Mouse (Mus musculus) adrenal gland, adult 18-20 months (tissue): Measurements from ENCODE around the gene Olfr560. TPM values are rescaled to one million over a fixed set of nuclear protein-coding genes. Genes with fewer than 3 reads are reported as not detected.

Experiments
- DNase-seq, 2 experiments: peaks; one replicate each; pipeline ENCODE4 v3.0.0; 2021 to 2022; ENCODE audit warnings: low spot score in 2 of 2
- long read RNA-seq, 2 experiments: library from polyadenylated mRNA; stranded (forward); transcript quantifications; one replicate each; pipeline ENCODE4 v2.0.0; 2021
- total RNA-seq, 2 experiments: library from RNA; stranded (reverse); gene quantifications; 1 replicate in 1 of 2; 2 replicates in 1 of 2; pipeline ENCODE4 v1.2.3; 2021

Olfr560 gene
- total RNA-seq: not detected
- long read RNA-seq, experiment 1: 0 reads
- long read RNA-seq, experiment 2: 0 reads

GRCm38 (mm10) chr7:102759266-102759665 is at the start of gene Olfr560, which contains the start of gene Olfr78:
Gene Olfr560, minus strand, starts transcription at chr7:102759366.
Gene Olfr78, minus strand, starts transcription at chr7:102759471.
- no peak for DNase-seq

- no peak for DNase-seq
Observed at GRCm38 (mm10) chr7:102803180-102803579, 44.0 kb upstream of the Olfr560 start, which contains the start of gene Olfr564. Gene Olfr564, plus strand, starts transcription at chr7:102803480.

DNA sequence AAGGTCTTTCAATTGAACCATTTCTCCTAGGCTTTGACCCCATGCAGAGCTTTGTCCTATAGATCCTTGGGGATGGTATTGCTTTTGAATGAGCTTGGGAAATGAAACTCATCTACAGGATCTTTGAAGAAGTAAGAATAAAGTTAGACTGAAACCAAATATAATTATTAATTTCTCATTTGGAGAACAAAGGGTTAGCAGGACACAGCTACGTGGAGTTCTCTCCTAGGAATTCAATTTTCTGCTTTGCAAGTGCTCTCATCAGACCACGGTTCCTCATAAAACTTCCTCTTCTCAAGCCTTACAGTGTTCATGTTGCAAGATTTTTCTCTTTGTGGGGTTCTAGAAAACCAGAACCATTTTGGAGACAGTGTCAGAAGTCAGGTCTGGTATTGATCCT is 11.8 kb upstream of the Olfr560 start, which contains the start of gene Olfr561:
Olfr561 (plus strand) TSS at position 301 of the 400 bp plus-strand sequence.
- no peak for DNase-seq

DNA sequence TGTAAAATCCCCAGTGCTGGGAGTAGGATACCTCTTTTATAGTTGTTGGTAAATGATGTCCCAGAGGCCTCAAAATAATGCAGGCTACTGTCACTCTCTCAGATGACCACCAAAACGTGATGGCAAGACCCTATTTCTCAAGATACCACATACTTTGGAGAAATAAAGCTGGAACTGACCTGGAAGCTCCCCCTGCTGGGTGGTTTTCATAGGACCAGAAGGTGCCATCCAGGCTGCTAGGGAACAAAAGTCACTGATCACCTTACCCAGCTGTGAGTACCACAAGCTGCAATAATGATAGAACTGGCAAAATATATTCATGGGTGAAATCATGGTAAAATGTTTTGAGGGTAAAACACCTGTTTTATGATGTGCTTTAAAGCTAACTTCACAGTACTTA is 7.1 kb downstream of the Olfr560 start:
- DNase-seq: no peak

GRCm38 (mm10) chr7:102737705-102738104 is 21.5 kb downstream of the Olfr560 start:
- DNase-seq: no peak

GRCm38 (mm10) chr7:102733793-102734192 is 25.4 kb downstream of the Olfr560 start:
- no peak for DNase-seq

DNA sequence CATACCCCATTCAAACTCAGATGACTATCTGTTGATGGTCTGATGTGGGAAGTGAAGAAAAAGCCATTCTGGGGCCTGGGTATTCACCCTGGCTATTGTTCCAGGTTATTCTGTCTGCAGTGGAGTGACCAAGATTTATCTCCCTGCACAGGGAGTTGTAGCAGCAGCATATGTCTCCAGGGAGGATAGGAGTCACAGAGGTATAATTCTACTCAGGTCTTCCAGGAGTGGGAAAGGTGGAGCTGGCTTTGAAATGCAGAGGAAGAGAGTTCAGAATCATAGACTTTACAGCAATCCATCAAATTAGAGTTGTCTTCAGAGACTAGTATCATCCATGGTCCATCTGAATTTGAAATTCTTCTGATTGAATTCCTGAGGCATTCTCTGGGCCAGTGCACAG is 31.8 kb downstream of the Olfr560 start, which contains the start of gene Olfr559:
Olfr559 (minus strand) TSS at position 101 of the 400 bp plus-strand sequence.
- no peak for DNase-seq

DNA sequence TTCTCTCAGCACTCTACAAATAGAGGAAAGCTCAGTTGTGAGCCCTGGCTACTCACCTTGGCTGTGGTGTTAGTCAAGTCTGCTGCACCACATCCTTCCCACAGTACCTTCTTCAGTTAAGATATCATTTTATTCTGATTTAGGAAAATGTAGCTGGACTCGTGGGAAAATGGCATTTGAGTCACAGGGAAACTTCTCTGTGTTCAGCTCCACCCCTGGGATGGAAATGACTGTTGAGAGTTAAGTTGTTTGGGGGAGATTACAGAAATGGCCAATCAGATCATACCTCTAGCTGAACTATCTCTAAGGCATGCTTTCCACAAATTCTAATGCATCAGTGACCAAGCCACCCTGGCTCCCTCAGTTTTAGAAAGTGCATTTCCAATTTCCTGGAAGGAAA is 40.2 kb downstream of the Olfr560 start, which contains the start of gene Olfr33:
Olfr33 (minus strand) TSS at position 101 of the 400 bp plus-strand sequence.
- no peak for DNase-seq

DNA sequence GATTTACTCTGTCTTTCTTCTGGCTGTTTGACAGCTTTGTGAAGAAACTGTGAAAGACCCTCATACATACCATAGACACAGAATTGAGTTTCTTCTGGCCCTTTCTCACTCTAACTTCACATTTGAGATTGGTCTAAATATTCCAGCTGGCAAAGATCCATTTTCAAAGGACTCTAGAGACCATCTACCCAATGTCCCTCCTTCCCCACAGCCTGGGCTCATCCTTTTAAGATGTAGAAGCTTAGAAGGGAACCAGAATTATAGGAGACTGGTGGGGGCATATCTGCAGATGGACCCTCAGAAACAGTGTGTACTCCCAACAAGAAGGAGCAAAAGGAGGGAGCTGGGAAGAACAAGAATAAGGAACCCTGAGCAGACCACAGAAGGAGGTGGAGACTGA is 57.3 kb downstream of the Olfr560 start, which contains the start of gene Olfr558:
Olfr558 (plus strand) TSS at position 301 of the 400 bp plus-strand sequence.
- DNase-seq: no peak

Other genes starting within 250 kb of the Olfr560 start
- not detected for gene Olfr547, start 224.6 kb downstream of the Olfr560 start, total RNA-seq
- gene Olfr548-ps1, start 218.5 kb downstream of the Olfr560 start, total RNA-seq: not detected
- not detected for gene Olfr549, start 209.5 kb downstream of the Olfr560 start, total RNA-seq
- 10 to 100 TPM; 12.1 to 14.6 TPM for gene Trim21, start 193.9 kb downstream of the Olfr560 start, total RNA-seq
- gene Olfr550, start 187.9 kb downstream of the Olfr560 start, total RNA-seq: not detected
- gene Olfr551, start 167.5 kb downstream of the Olfr560 start, total RNA-seq: not detected
- under 1 TPM in 1 of 2 experiments, not detected in 1; 0.10 TPM for gene Olfr552, start 161.6 kb downstream of the Olfr560 start, total RNA-seq
- gene Olfr553, start 141.1 kb downstream of the Olfr560 start, total RNA-seq: not detected
- gene Olfr554, start 120.9 kb downstream of the Olfr560 start, total RNA-seq: not detected
- gene Olfr555, start 100.5 kb downstream of the Olfr560 start, total RNA-seq: not detected
- gene Olfr556, start 94.5 kb downstream of the Olfr560 start, total RNA-seq: not detected
- 1 to 10 TPM; 7.8 to 9.1 TPM for gene Trim68, start 72.0 kb downstream of the Olfr560 start, total RNA-seq
- not detected for gene Olfr557, start 63.5 kb downstream of the Olfr560 start, total RNA-seq
- under 1 TPM; 0.36 to 0.45 TPM for gene Olfr558, start 57.2 kb downstream of the Olfr560 start, total RNA-seq
- not detected for gene Olfr33, start 40.3 kb downstream of the Olfr560 start, total RNA-seq
- gene Olfr559, start 31.9 kb downstream of the Olfr560 start, total RNA-seq: not detected
- under 1 TPM in 1 of 2 experiments, not detected in 1; 0.22 TPM for gene Olfr78, start 105 bp upstream of the Olfr560 start, total RNA-seq
- gene Olfr561, start 11.9 kb upstream of the Olfr560 start, total RNA-seq: not detected
- not detected for gene Olfr564, start 44.1 kb upstream of the Olfr560 start, total RNA-seq
- not detected for gene Olfr566, start 99.4 kb upstream of the Olfr560 start, total RNA-seq
- not detected for gene Olfr568, start 117.8 kb upstream of the Olfr560 start, total RNA-seq
- not detected for gene Olfr569, start 131.5 kb upstream of the Olfr560 start, total RNA-seq
- not detected for gene Olfr570, start 135.2 kb upstream of the Olfr560 start, total RNA-seq
- not detected for gene Olfr571, start 158.2 kb upstream of the Olfr560 start, total RNA-seq
- gene Olfr572, start 165.0 kb upstream of the Olfr560 start, total RNA-seq: not detected
- gene Olfr573-ps1, start 183.2 kb upstream of the Olfr560 start, total RNA-seq: not detected
- gene Olfr574, start 189.1 kb upstream of the Olfr560 start, total RNA-seq: under 1 TPM in 1 of 2 experiments, not detected in 1; 0.38 TPM
- not detected for gene Olfr575, start 199.4 kb upstream of the Olfr560 start, total RNA-seq
- gene Olfr576, start 203.3 kb upstream of the Olfr560 start, total RNA-seq: not detected
- gene Olfr577, start 216.6 kb upstream of the Olfr560 start, total RNA-seq: not detected
- gene Olfr578, start 230.0 kb upstream of the Olfr560 start, total RNA-seq: not detected